Comparison of ENCODE assay signal across 8 mouse cellular contexts in genomic region chr9:117163143-117163542, GRCm38 (mm10).
DNase-seq lines count a peak whose midpoint lies in the region; ATAC-seq and TF ChIP-seq lines count a peak whose summit lies in the region.

No protein-coding gene starts in this region.

- no peaks in the 10 kb centered on the region for H3K27me3 ChIP-seq in intestine, embryonic 16.5 days (replicated peaks; ENCODE audit: control insufficient read depth, insufficient read depth, low read length)
- no peaks in the 10 kb centered on the region for H3K27me3 ChIP-seq in stomach, embryonic 14.5 days (ENCODE audit: control insufficient read depth, insufficient read depth, low read length)
- no peaks in the 10 kb centered on the region for H3K27me3 ChIP-seq in liver, postnatal 0 days (ENCODE audit: insufficient read depth, low read length)

- DNase-seq in adrenal gland, adult (ENCODE audit: inconsistent age in 2 of 2, low spot score in 1 of 2) = peak; percentile 11 to 46
- DNase-seq in adrenal gland, adult 8-10 months = no peak
- DNase-seq in ES-E14 (ENCODE audit: low read depth, low spot score) = peak; percentile 62
- peak; percentile 40 for DNase-seq in gastrocnemius, postnatal 14 days
- DNase-seq in liver, postnatal 0 days = no peak

- no peak overlapping the region for H3K9ac ChIP-seq in ES-E14 (ENCODE audit: insufficient read depth, low read depth, low read length, poor library complexity, severe bottlenecking)
- no peak overlapping the region for H3K9ac ChIP-seq in intestine, embryonic 16.5 days (ENCODE audit: low read depth, low read length)
- no peak overlapping the region for H3K9ac ChIP-seq in stomach, embryonic 14.5 days (replicated peaks; ENCODE audit: low read depth, low read length)
- H3K9ac ChIP-seq in liver, postnatal 0 days (replicated peaks) = no peak overlapping the region

- WGBS in intestine, embryonic 16.5 days = 28% methylated on average over 6 of the region's 6 CpGs
- 20% methylated on average over 6 of the region's 6 CpGs for WGBS in stomach, embryonic 14.5 days
- WGBS in liver, postnatal 0 days (ENCODE audit: insufficient replicate concordance) = 61% methylated on average over 5 of the region's 6 CpGs

- no peak overlapping the region for H3K4me2 ChIP-seq in intestine, embryonic 16.5 days (ENCODE audit: low read depth, low read length)
- no peak overlapping the region for H3K4me2 ChIP-seq in stomach, embryonic 14.5 days (replicated peaks; ENCODE audit: low read depth, low read length)
- H3K4me2 ChIP-seq in liver, postnatal 0 days (ENCODE audit: low read depth, low read length) = no peak overlapping the region

- TF ChIP-seq EP300 in liver, postnatal 0 days (IDR thresholded peaks at IDR 0.05; ENCODE audit: low read depth) = no peak

- no peak overlapping the region for H3K27ac ChIP-seq in ES-E14 (ENCODE audit: insufficient read depth, low read depth, low read length, poor library complexity, severe bottlenecking)
- no peak overlapping the region for H3K27ac ChIP-seq in intestine, embryonic 16.5 days (ENCODE audit: low read length)
- peak overlapping the region; percentile 49; the same call in 1 of the 2 replicates for H3K27ac ChIP-seq in stomach, embryonic 14.5 days (ENCODE audit: low read length)
- H3K27ac ChIP-seq in liver, postnatal 0 days (ENCODE audit: low read depth) = no peak overlapping the region

- intact Hi-C loops in gastrocnemius, postnatal 14 days (cut with DNase I; ENCODE audit: low total_unique reads) = no loop called here

- TF ChIP-seq CTCF in liver, postnatal 0 days (IDR thresholded peaks at IDR 0.05; ENCODE audit: low read depth) = no peak

- peak; percentile 62 for ATAC-seq in intestine, embryonic 16.5 days
- ATAC-seq in stomach, embryonic 14.5 days (ENCODE audit: insufficient number of reproducible peaks, insufficient read depth, low FRiP score, low read depth) = peak; percentile 46; the same call in 1 of the 2 replicates
- no peak for ATAC-seq in cerebellum, adult (ENCODE audit: insufficient number of reproducible peaks, low FRiP score, low TSS enrichment)
- ATAC-seq in liver, postnatal 0 days = no peak

- no peaks in the 10 kb centered on the region for H3K9me3 ChIP-seq in ES-E14 (ENCODE audit: control insufficient read depth, insufficient read depth, low read depth, low read length)
- no peaks in the 10 kb centered on the region for H3K9me3 ChIP-seq in intestine, embryonic 16.5 days (ENCODE audit: control insufficient read depth, low read length)
- H3K9me3 ChIP-seq in stomach, embryonic 14.5 days (ENCODE audit: control insufficient read depth, low read depth, low read length) = no peaks in the 10 kb centered on the region
- H3K9me3 ChIP-seq in liver, postnatal 0 days (ENCODE audit: low read length) = 0 out of 2 replicates have a peak, but pooled peaks cover under 1% of the 10 kb centered on the region

- in situ Hi-C loops in ES-E14 (cut with MboI; ENCODE audit: low sequenced_read_pairs in 2 of 2, unreplicated experiment in 2 of 2) = no loop called here

- no peaks in the 10 kb centered on the region for H3K36me3 ChIP-seq in ES-E14 (ENCODE audit: control insufficient read depth, insufficient read depth, low read length, poor library complexity, severe bottlenecking)
- H3K36me3 ChIP-seq in intestine, embryonic 16.5 days (ENCODE audit: control insufficient read depth, insufficient read depth, low read length) = no peaks in the 10 kb centered on the region
- no peaks in the 10 kb centered on the region for H3K36me3 ChIP-seq in stomach, embryonic 14.5 days (ENCODE audit: control insufficient read depth, insufficient read depth, low read length)
- H3K36me3 ChIP-seq in liver, postnatal 0 days (replicated peaks; ENCODE audit: insufficient read depth, low read length) = no peaks in the 10 kb centered on the region

- H3K4me1 ChIP-seq in ES-E14 (ENCODE audit: control insufficient read depth in 2 of 2, insufficient read depth in 2 of 2, low read length in 2 of 2, poor library complexity in 1 of 2) = peaks cover 0 to 2% of the 10 kb centered on the region in 2 experiments; a peak in 2 of 4 replicates
- H3K4me1 ChIP-seq in intestine, embryonic 16.5 days (ENCODE audit: control insufficient read depth, insufficient read depth, low read length) = peaks cover 16% of the 10 kb centered on the region; the same call in 1 of the 2 replicates
- peaks cover 20% of the 10 kb centered on the region; the same call in 1 of the 2 replicates for H3K4me1 ChIP-seq in stomach, embryonic 14.5 days (ENCODE audit: control insufficient read depth, insufficient read depth, low read length)
- H3K4me1 ChIP-seq in liver, postnatal 0 days (ENCODE audit: insufficient read depth) = no peaks in the 10 kb centered on the region; the same call in 1 of the 2 replicates

- no peak overlapping the region for H3K4me3 ChIP-seq in ES-E14 (ENCODE audit: insufficient read depth in 1 of 2, low read depth in 1 of 2, low read length in 2 of 2, poor library complexity in 1 of 2, severe bottlenecking in 1 of 2)
- H3K4me3 ChIP-seq in intestine, embryonic 16.5 days (ENCODE audit: low read length) = no peak overlapping the region
- H3K4me3 ChIP-seq in stomach, embryonic 14.5 days (ENCODE audit: low read depth, low read length) = no peak overlapping the region
- H3K4me3 ChIP-seq in liver, postnatal 0 days (ENCODE audit: low read depth, low read length) = no peak overlapping the region

TF ChIP-seq in ES-E14, 5 proteins besides CTCF, POLR2A, EP300 and RAD21:
- no peak for TF ChIP-seq MAFK (IDR thresholded peaks at IDR 0.05; ENCODE audit: insufficient read depth, low read depth, low read length)
- TF ChIP-seq ZNF384 (IDR thresholded peaks at IDR 0.05; ENCODE audit: low read depth, low read length) = no peak
- TF ChIP-seq ZC3H11A (IDR thresholded peaks at IDR 0.05; ENCODE audit: borderline replicate concordance, low read depth, low read length) = no peak
- TF ChIP-seq HCFC1 (IDR thresholded peaks at IDR 0.05; ENCODE audit: borderline replicate concordance, insufficient read depth, low read length) = no peak
- TF ChIP-seq CHD2 (IDR thresholded peaks at IDR 0.05; ENCODE audit: low read depth, low read length) = no peak
TF ChIP-seq in ES-E14: peak in this region for 0.

Comparison
In these comparisons a context has a peak if more than half of its experiments do, and no peak if none do; other contexts are left out.
1. DNase-seq: peak in adrenal gland, adult (2 of 2), ES-E14 (single experiment) and gastrocnemius, postnatal 14 days (single experiment); none in adrenal gland, adult 8-10 months (single experiment) and liver, postnatal 0 days (single experiment).
2. ATAC-seq: peak in intestine, embryonic 16.5 days (single experiment) and stomach, embryonic 14.5 days (single experiment); none in cerebellum, adult (single experiment) and liver, postnatal 0 days (single experiment).